Mouse (Mus musculus) megakaryocyte, embryonic 14.5 days (primary cell): ENCODE measurements around the gene Enpep. TPM values are rescaled to one million over a fixed set of nuclear protein-coding genes. Genes with fewer than 3 reads are reported as not detected.

Source experiments
- H3K27me3 ChIP-seq: replicated peaks from 2 replicates; pipeline ENCODE3; 2012; ENCODE audit warnings: inconsistent platforms
- H3K36me3 ChIP-seq: replicated peaks from 2 replicates; pipeline ENCODE3; 2012; ENCODE audit warnings: low read length, inconsistent platforms, mixed read lengths
- H3K4me1 ChIP-seq: 2 replicates; pipeline ENCODE4 v1.6.1; 2012; ENCODE audit warnings: inconsistent platforms
- H3K4me3 ChIP-seq: replicated peaks from 2 replicates; pipeline ENCODE3; 2012; ENCODE audit warnings: moderate library complexity, mild to moderate bottlenecking, inconsistent platforms
- H3K9me3 ChIP-seq: 2 replicates; pipeline ENCODE4 v1.6.1; 2012; ENCODE audit warnings: inconsistent platforms
- FLI1 ChIP-seq: IDR thresholded peaks from 2 replicates; pipeline ENCODE4 v1.6.1; 2012; ENCODE audit warnings: low read length, inconsistent platforms, mixed read lengths
- GATA1 ChIP-seq: IDR thresholded peaks from 3 replicates; pipeline ENCODE4 v1.6.1; 2012; ENCODE audit warnings: mixed read lengths, low read length, inconsistent platforms, borderline replicate concordance
- polyA plus RNA-seq: library from polyadenylated mRNA; stranded (reverse); fragments of >175 nt; gene quantifications from 2 replicates; pipeline ENCODE4 v1.2.3, GENCODE M21; 2012; ENCODE audit warnings: low replicate concordance; ENCODE audit not compliant: insufficient read depth

The Enpep gene
- polyA plus RNA-seq, 1 experiment = not detected

GRCm38 (mm10) chr3:129224806-129225576 lies 107.5 kb downstream of the Enpep start:
- Histone ChIP-seq H3K4me1 (peaks cover 19% of the 10 kb centered on the region), H3K4me3 (no peak overlapping the region), H3K27me3 (peaks cover 83% of the 10 kb centered on the region), H3K9me3 (no peaks in the 10 kb centered on the region; the same call in 1 of the 2 replicates), H3K36me3 (no peaks in the 10 kb centered on the region)
- TF ChIP-seq GATA1 (no peak), FLI1 (no peak)

- no peak for TF ChIP-seq GATA1
- TF ChIP-seq FLI1 = no peak
- Histone ChIP-seq H3K4me1 (peaks cover 19% of the 10 kb centered on the region), H3K27me3 (peaks cover 90% of the 10 kb centered on the region), H3K36me3 (no peaks in the 10 kb centered on the region), H3K9me3 (no peaks in the 10 kb centered on the region; the same call in 1 of the 2 replicates), H3K4me3 (peak overlapping the region; percentile 59)
Measured at GRCm38 (mm10) chr3:129223964-129224805, 108.3 kb downstream of the Enpep start.

GRCm38 (mm10) chr3:129223401-129223800 lies 109.1 kb downstream of the Enpep start:
- no peaks in the 10 kb centered on the region for H3K36me3 ChIP-seq
- peaks cover 93% of the 10 kb centered on the region for H3K27me3 ChIP-seq
- TF ChIP-seq FLI1 (no peak), GATA1 (no peak)
- H3K9me3 ChIP-seq = no peaks in the 10 kb centered on the region; the same call in 1 of the 2 replicates
- H3K4me3 ChIP-seq = no peak overlapping the region
- H3K4me1 ChIP-seq = peaks cover 23% of the 10 kb centered on the region

GRCm38 (mm10) chr3:129222448-129223290 lies 109.9 kb downstream of the Enpep start:
- H3K27me3 ChIP-seq = peaks cover 96% of the 10 kb centered on the region

GRCm38 (mm10) chr3:129221380-129222260 lies 110.9 kb downstream of the Enpep start:
- H3K9me3 ChIP-seq = 0 out of 2 replicates have a peak, but pooled peaks cover 4% of the 10 kb centered on the region
- H3K4me3 ChIP-seq = no peak overlapping the region
- H3K27me3 ChIP-seq = peaks cover 96% of the 10 kb centered on the region
- TF ChIP-seq FLI1 = no peak
- no peak for TF ChIP-seq GATA1
- H3K4me1 ChIP-seq = peaks cover 36% of the 10 kb centered on the region
- H3K36me3 ChIP-seq = no peaks in the 10 kb centered on the region

More at GRCm38 (mm10) chr3:129222448-129223290, 109.9 kb downstream of the Enpep start:
- Histone ChIP-seq H3K4me3 (no peak overlapping the region), H3K36me3 (no peaks in the 10 kb centered on the region), H3K4me1 (peaks cover 28% of the 10 kb centered on the region), H3K9me3 (peaks cover 4% of the 10 kb centered on the region; the same call in 1 of the 2 replicates)
- TF ChIP-seq FLI1 (no peak), GATA1 (no peak)

- no peak overlapping the region for H3K4me3 ChIP-seq
- TF ChIP-seq GATA1 (no peak), FLI1 (no peak)
- peaks cover 7% of the 10 kb centered on the region; the same call in 1 of the 2 replicates for H3K9me3 ChIP-seq
- H3K36me3 ChIP-seq = no peaks in the 10 kb centered on the region
- H3K4me1 ChIP-seq = peaks cover 40% of the 10 kb centered on the region
- peaks cover 96% of the 10 kb centered on the region for H3K27me3 ChIP-seq
Measured at GRCm38 (mm10) chr3:129220681-129221379, 111.7 kb downstream of the Enpep start.

- TF ChIP-seq GATA1 (no peak), FLI1 (no peak)
- H3K36me3 ChIP-seq = no peaks in the 10 kb centered on the region
- H3K27me3 ChIP-seq = peaks cover 96% of the 10 kb centered on the region
- peaks cover 10% of the 10 kb centered on the region; the same call in 1 of the 2 replicates for H3K9me3 ChIP-seq
- no peak overlapping the region for H3K4me3 ChIP-seq
- peaks cover 45% of the 10 kb centered on the region for H3K4me1 ChIP-seq
Measured at GRCm38 (mm10) chr3:129220086-129220670, 112.3 kb downstream of the Enpep start.

Other genes starting within 250 kb of the Enpep start
- 0.11 TPM in 1 of 2 replicates, not detected in the other for gene Pitx2, start 132.8 kb downstream of the Enpep start, polyA plus RNA-seq
- 2.1 TPM in 1 of 2 replicates, not detected in the other for gene Elovl6, start 199.6 kb upstream of the Enpep start, polyA plus RNA-seq